Mouse (Mus musculus): Measurements from ENCODE around the gene Casp9. TPM values are rescaled to one million over a fixed set of nuclear protein-coding genes. Genes with fewer than 3 reads are reported as not detected.
A peak's percentile ranks its signal among the peaks of the same experiment; 100 is the strongest.

Gene Casp9
- total and polyA plus RNA-seq, 2 experiments from 2014 or later = 14.7 to 17.7 TPM

DNA sequence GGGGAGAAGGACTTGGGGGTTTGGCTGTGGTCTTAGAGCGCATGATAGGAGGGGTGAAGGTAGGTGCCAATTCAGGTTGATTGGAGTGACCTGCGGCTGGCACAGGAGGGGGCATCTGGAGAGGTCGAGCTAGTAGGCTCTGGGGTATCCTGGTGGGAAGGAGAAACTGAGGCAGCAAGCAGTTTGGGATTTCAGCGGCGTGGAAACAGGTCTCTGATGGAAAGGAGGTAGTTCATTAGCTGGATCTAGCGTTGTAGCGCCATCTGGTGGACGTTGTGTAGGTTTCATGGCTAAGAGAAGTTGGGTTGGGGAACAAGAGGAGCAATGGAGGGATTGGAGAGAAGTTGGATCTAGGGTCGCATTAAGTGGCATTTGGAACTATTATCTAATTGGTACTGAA is 60.0 kb downstream of the Casp9 start:
- H3K9ac ChIP-seq = no peak overlapping the region
- ATAC-seq (no peak), DNase-seq (peak; percentile 79)
- H3K27ac ChIP-seq (ENCODE audit: low read depth, low read length) = no peak overlapping the region
- 67% methylated on average over 9 of the region's 9 CpGs for WGBS
- no peak overlapping the region for H3K4me2 ChIP-seq (ENCODE audit: low read depth)
- H3K27me3 ChIP-seq (ENCODE audit: insufficient read depth, low read length) = no peaks in the 10 kb centered on the region
- no peak overlapping the region for H3K4me3 ChIP-seq (ENCODE audit: low read depth, low read length)
- H3K36me3 ChIP-seq (ENCODE audit: insufficient read depth) = no peaks in the 10 kb centered on the region
- TF ChIP-seq CTCF (IDR thresholded peaks at IDR 0.05; ENCODE audit: low read depth) = peak; percentile 85
- H3K9me3 ChIP-seq (ENCODE audit: low read length) = no peaks in the 10 kb centered on the region
- H3K4me1 ChIP-seq (ENCODE audit: insufficient read depth) = no peaks in the 10 kb centered on the region

DNA sequence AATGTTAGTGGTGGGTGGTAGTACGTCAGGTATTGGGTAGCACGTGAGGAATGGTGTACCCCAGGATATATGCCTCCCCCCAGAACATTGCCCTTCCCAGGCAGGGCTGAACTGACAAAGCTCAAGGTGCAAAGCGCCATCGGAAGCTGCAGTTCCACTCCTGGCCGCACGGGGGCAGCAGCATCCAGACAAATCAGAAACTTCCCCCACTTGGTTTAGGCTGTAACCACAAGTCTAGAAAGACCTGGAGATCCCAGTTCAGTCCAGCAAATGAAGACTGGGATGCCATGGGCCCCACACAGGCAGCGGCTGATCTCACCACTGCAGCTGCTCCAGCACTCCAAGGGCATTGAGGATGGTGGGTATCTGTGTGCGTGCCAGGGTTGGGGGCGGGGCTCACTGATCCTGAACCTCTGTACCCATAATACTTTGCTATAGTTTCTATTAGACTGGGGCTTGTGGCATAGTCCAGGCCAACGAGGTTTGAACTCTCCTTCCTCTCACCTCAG is 64.1 kb downstream of the Casp9 start:
- Histone ChIP-seq H3K4me1 (ENCODE audit: insufficient read depth) (no peaks in the 10 kb centered on the region), H3K9me3 (ENCODE audit: low read length) (no peaks in the 10 kb centered on the region), H3K9ac (no peak overlapping the region), H3K4me3 (ENCODE audit: low read depth, low read length) (no peak overlapping the region), H3K4me2 (ENCODE audit: low read depth) (no peak overlapping the region), H3K36me3 (ENCODE audit: insufficient read depth) (peaks cover 11% of the 10 kb centered on the region), H3K27ac (ENCODE audit: low read depth, low read length) (no peak overlapping the region), H3K27me3 (ENCODE audit: insufficient read depth, low read length) (no peaks in the 10 kb centered on the region)
- DNase-seq = peak; percentile 88
- 12% methylated on average over 10 of the region's 10 CpGs for WGBS
- peak; percentile 98 for TF ChIP-seq CTCF (IDR thresholded peaks at IDR 0.05; ENCODE audit: low read depth)
- ATAC-seq = peak; percentile 83

DNA sequence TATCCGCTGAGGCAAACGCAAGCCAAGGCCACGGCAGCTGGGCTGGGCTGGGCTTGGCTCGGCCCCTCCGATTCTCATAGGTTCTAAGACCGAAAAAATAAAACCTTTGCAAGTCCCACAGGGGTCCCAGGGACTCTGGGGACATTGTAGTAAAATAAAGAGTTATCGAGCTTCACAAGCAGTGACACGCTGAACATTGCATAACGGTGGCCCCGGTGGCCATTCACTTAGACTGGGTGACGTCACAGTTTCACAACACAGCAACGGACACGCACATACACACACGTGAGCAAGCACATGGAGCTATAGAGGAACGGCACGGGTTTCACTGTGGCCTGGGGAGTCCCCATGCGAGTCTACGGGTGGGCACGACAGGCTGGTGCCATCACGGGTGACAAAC is 65.1 kb downstream of the Casp9 start:
- no peak overlapping the region for H3K4me2 ChIP-seq (ENCODE audit: low read depth)
- H3K27me3 ChIP-seq (ENCODE audit: insufficient read depth, low read length) = no peaks in the 10 kb centered on the region
- H3K4me1 ChIP-seq (ENCODE audit: insufficient read depth) = no peaks in the 10 kb centered on the region
- H3K9me3 ChIP-seq (ENCODE audit: low read length) = no peaks in the 10 kb centered on the region
- ATAC-seq (no peak), DNase-seq (peak; percentile 11)
- WGBS = 78% methylated on average over 20 of the region's 20 CpGs
- TF ChIP-seq CTCF (IDR thresholded peaks at IDR 0.05; ENCODE audit: low read depth) = no peak
- no peak overlapping the region for H3K9ac ChIP-seq
- no peak overlapping the region for H3K4me3 ChIP-seq (ENCODE audit: low read depth, low read length)
- H3K27ac ChIP-seq (ENCODE audit: low read depth, low read length) = no peak overlapping the region
- peaks cover 11% of the 10 kb centered on the region for H3K36me3 ChIP-seq (ENCODE audit: insufficient read depth)

DNA sequence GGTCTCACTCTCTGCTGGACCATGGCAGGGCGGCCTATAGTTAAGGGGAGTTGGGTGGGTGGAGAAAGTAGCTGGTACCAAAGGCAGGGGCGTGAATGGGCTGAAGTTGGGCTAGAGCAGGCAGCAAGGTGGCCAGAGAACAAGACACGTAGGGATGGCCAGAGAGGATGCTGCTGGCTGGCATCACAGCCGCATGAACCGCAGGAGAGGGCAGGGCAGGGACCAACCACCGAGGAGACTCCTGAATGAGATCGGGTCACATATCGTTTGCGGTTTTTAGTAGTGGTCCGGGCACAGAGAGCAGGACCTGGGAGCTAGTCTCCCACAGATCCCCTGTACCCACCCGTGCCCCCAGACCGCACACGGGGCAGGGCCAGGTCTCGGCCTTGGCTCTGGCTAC is 65.9 kb downstream of the Casp9 start:
- TF ChIP-seq CTCF (IDR thresholded peaks at IDR 0.05; ENCODE audit: low read depth) = no peak
- H3K4me2 ChIP-seq (ENCODE audit: low read depth) = no peak overlapping the region
- no peaks in the 10 kb centered on the region for H3K9me3 ChIP-seq (ENCODE audit: low read length)
- H3K4me3 ChIP-seq (ENCODE audit: low read depth, low read length) = no peak overlapping the region
- H3K27me3 ChIP-seq (ENCODE audit: insufficient read depth, low read length) = no peaks in the 10 kb centered on the region
- no peaks in the 10 kb centered on the region for H3K4me1 ChIP-seq (ENCODE audit: insufficient read depth)
- WGBS = 97% methylated on average over 14 of the region's 14 CpGs
- no peak for ATAC-seq
- no peak overlapping the region for H3K27ac ChIP-seq (ENCODE audit: low read depth, low read length)
- no peak overlapping the region for H3K9ac ChIP-seq
- peaks cover 11% of the 10 kb centered on the region for H3K36me3 ChIP-seq (ENCODE audit: insufficient read depth)
- DNase-seq = no peak

DNA sequence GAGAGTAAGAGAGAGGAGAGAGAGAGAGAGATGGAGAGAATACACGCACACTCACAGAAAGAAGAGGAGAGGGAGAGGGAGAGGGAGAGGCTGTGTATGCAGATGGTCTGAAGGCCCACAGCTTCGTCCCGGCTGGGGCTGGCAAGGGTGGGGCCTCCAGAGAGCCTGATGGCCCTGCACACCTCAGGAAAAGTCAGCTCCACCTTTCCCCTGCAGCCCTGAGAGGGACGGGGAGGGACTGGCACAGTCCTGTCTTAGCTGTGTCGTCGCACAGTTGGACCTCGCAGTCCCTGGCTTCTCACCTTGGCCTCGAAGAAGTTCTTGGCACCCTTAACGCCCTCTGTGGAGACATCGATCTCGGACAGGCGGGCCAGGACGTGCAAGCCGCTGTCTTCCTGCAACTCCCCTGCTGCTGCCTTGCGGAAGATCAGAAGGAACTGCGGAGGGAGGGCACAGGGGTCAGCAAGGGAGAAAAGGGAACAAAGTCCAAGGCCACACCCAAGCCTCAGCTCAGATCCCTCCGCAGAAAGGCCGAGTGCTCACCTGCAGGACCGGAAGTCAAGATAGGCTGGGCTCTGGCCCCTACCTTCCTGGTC is 66.9 kb downstream of the Casp9 start:
- no peak for ATAC-seq
- H3K4me1 ChIP-seq (ENCODE audit: insufficient read depth) = no peaks in the 10 kb centered on the region
- H3K27ac ChIP-seq (ENCODE audit: low read depth, low read length) = no peak overlapping the region
- no peaks in the 10 kb centered on the region for H3K27me3 ChIP-seq (ENCODE audit: insufficient read depth, low read length)
- no peak overlapping the region for H3K4me2 ChIP-seq (ENCODE audit: low read depth)
- 81% methylated on average over 19 of the region's 19 CpGs for WGBS
- no peak overlapping the region for H3K4me3 ChIP-seq (ENCODE audit: low read depth, low read length)
- H3K9me3 ChIP-seq (ENCODE audit: low read length) = no peaks in the 10 kb centered on the region
- no peak overlapping the region for H3K9ac ChIP-seq
- peaks cover 11% of the 10 kb centered on the region for H3K36me3 ChIP-seq (ENCODE audit: insufficient read depth)
- DNase-seq = no peak
- TF ChIP-seq CTCF (IDR thresholded peaks at IDR 0.05; ENCODE audit: low read depth) = no peak

DNA sequence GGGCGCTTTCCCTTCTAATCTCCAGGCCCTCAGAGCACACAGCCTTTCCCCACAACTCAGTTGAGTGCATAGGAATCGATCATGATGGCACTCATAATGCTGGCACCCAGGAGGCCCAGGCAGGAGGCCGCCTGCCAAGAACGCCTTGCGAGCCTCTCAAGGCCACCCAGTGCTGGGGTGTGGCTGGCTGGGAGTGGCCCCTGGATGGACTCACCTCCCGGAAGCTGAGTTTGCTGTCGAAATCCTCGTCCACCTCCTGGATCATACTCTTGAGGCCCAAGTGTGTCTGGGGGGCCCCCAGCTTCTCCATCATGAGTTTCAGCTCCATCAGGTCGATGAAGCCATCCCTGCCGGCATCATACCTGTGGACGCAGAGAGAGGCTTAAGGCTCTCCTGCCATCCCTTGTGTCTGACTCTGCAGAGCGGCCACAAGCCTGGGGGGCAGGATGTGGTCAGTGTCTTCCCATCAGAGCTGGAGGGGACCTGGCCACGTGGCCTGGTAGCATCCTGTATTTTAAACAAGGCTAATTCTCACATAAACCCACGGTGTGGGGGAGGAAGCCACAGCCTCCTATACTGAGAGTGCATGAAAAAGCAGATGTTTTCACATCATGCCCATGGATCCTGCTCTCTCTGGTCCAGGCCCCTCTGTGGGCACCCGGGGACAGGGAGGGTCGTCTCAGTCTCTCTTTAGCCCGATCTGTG is 68.3 kb downstream of the Casp9 start:
- no peak for TF ChIP-seq CTCF (IDR thresholded peaks at IDR 0.05; ENCODE audit: low read depth)
- no peaks in the 10 kb centered on the region for H3K27me3 ChIP-seq (ENCODE audit: insufficient read depth, low read length)
- no peak overlapping the region for H3K27ac ChIP-seq (ENCODE audit: low read depth, low read length)
- H3K36me3 ChIP-seq (ENCODE audit: insufficient read depth) = peaks cover 11% of the 10 kb centered on the region
- H3K4me1 ChIP-seq (ENCODE audit: insufficient read depth) = 0 out of 2 replicates have a peak, but pooled peaks cover 4% of the 10 kb centered on the region
- WGBS = 89% methylated on average over 17 of the region's 17 CpGs
- no peaks in the 10 kb centered on the region for H3K9me3 ChIP-seq (ENCODE audit: low read length)
- DNase-seq (no peak), ATAC-seq (no peak)
- H3K9ac ChIP-seq = no peak overlapping the region
- H3K4me2 ChIP-seq (ENCODE audit: low read depth) = no peak overlapping the region
- H3K4me3 ChIP-seq (ENCODE audit: low read depth, low read length) = no peak overlapping the region

DNA sequence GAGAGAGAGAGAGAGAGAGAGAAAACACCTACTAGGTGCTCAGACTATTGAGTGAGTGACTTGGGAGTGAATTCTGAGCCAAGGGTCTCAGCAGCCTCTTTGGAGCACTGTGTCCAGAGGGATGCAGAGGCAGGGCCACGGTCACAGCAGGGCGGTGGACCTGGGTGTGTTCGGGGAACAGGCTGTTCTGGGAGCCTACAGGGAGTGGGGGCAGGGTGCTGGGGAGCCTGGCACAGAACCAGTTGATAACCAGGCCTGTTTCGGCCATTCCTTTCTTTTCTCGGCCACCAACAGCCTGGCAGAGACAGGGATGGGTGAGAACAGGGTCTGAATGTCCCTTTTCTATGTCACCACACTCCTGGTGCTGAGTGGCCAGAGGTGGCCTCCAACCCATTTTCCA is 69.5 kb downstream of the Casp9 start:
- no peak for TF ChIP-seq CTCF (IDR thresholded peaks at IDR 0.05; ENCODE audit: low read depth)
- H3K9ac ChIP-seq = no peak overlapping the region
- H3K4me1 ChIP-seq (ENCODE audit: insufficient read depth) = 0 out of 2 replicates have a peak, but pooled peaks cover 4% of the 10 kb centered on the region
- H3K9me3 ChIP-seq (ENCODE audit: low read length) = no peaks in the 10 kb centered on the region
- no peak overlapping the region for H3K4me3 ChIP-seq (ENCODE audit: low read depth, low read length)
- no peak overlapping the region for H3K4me2 ChIP-seq (ENCODE audit: low read depth)
- DNase-seq (no peak), ATAC-seq (no peak)
- WGBS = 68% methylated on average over 5 of the region's 5 CpGs
- no peaks in the 10 kb centered on the region for H3K27me3 ChIP-seq (ENCODE audit: insufficient read depth, low read length)
- no peak overlapping the region for H3K27ac ChIP-seq (ENCODE audit: low read depth, low read length)
- peaks cover 11% of the 10 kb centered on the region for H3K36me3 ChIP-seq (ENCODE audit: insufficient read depth)
